Mouse (Mus musculus) liver, adult 2 months (tissue): ENCODE data around the gene Id3.

ENCODE experiments used
- CTCF ChIP-seq: fragments of 200-500 bp; IDR thresholded peaks from 2 replicates; pipeline ENCODE4 v1.5.1; 2011; ENCODE audit warnings: low read depth, low read length, control low read depth
- POLR2A ChIP-seq: fragments of 200-500 bp; IDR thresholded peaks from 2 replicates; pipeline ENCODE4 v1.6.1; 2011; ENCODE audit warnings: low read length, control low read depth; ENCODE audit not compliant: insufficient read depth; ENCODE audit errors: extremely low read depth

DNA sequence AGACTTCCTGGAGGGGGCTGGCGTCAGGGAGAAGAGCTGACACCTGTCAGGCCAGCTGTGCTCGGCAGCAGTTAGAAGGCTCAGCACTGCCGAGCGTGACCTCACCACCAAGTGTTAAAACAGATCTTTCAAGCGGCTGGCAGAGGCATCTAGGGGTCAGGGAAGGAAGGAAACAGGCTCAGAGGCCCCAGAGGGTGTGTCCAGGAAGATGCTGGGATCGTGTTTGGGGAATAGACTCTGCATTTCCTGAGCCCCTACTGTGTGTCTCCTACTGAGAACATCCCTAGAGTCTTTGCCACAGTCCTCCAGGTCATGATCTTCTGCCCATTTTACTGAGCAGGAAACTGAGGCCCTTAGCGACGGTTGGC, 33.9 kb downstream of the Id3 start:
- TF ChIP-seq CTCF (no peak), POLR2A (no peak)
